Mouse (Mus musculus) frontal cortex, postnatal 25 days (tissue): ENCODE results near the gene Ryr3.

ENCODE experiments used
- DNase-seq, 2 experiments: peaks; one replicate each; pipeline ENCODE4 v3.0.0; 2022; ENCODE audit warnings: low spot score in 2 of 2

Ryr3 gene

DNA sequence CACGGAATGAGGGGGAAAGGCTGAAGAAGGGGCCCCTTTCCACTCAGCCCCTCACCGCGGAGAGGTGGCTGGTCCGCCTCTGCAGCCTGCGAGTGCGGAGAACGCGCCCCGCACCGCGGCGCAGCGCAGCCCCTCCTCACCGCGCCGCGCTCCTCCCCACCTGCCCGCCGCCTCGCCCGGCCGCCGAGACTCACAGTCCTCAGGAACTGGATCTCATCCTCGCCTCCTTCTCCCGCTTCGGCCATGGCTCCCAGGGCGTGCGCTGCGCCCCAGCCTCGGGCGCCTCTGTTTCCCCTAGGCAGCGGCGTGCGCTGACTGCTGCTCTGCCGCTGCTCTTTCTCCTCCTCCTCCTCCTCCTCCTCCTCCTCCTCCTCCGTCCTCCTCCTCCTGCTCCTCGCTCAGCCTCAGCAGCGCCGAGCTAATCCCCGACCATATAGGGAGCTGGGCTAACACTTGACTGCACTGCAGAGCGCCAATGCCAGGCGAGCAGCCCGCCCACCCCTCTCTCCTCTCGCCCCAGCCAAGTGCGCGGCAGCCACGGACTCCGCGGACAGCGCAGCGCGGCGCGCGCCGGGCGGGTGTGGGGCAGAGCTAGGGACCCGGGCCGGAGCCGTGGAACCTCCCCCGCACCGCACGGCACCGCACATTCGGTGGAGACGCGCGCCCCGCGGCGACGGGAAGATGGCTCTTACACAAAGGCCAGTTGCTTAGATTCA lies at the start of gene Ryr3:
TSS of gene Ryr3 (minus strand) at position 351 of the 716 bp plus-strand sequence.
- DNase-seq = peak; percentile 52 to 64

DNA sequence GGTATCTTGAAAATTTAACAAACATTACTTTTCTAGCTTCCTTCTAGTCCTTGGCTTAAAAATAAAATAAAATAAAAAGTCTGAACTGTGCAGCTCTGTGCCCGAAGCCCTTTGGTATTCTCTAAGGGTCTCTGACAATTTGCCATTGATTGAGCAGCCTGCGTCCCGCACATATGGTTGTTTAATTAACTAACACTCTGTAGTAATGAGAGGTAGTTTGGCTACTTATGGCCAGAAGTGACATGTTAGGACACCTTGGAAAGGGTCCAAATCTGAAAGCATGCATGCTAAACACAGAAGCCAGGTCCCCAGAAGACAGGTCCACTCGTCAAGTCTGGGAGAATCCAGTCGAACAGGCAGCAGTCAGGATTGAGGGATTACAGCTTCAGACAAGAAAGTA lies 22.0 kb upstream of the Ryr3 start:
- DNase-seq = no peak

GRCm38 (mm10) chr2:113236993-113237392 lies 20.1 kb upstream of the Ryr3 start:
- no peak for DNase-seq

- DNase-seq = no peak
These were observed 17.7 kb upstream of the Ryr3 start for GRCm38 (mm10) chr2:113234559-113234958.

- DNase-seq = no peak
These were observed 16.5 kb upstream of the Ryr3 start for GRCm38 (mm10) chr2:113233356-113233755.

DNA sequence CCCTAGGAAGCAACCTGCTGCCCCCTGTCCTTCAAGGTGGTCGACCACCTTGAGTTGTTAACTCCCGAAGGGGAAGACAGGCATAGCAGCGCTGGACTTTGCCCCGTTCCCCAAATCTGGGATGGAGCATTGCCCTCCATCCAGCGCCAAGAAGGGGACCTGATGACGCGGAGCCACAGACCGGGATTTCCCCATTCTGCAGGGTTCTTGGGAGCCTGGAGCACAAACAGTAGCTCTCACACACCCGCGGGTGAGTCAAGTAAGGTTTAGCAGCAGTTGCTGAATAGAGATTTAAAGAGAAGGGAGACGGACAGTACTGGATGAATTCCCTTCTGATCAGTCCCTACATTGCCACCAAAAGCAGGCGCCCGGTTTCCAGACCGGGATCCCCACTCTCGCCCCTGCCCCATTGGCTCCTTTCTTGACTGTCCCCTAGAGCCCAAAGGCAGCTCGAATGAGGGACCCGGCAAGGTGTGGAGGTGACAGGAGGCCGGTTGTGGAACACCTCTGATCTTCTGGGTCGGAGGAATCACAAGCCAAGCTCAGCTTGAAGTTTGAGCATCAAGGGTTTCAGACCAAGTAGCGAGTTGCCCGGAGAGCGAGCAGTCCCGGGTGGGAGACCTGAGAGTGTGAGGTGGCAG lies 671 bp downstream of the Ryr3 start:
- no peak for DNase-seq

GRCm38 (mm10) chr2:113210023-113210422 lies 6.9 kb downstream of the Ryr3 start:
- no peak for DNase-seq

GRCm38 (mm10) chr2:113209263-113209662 lies 7.6 kb downstream of the Ryr3 start:
- DNase-seq = no peak

- no peak for DNase-seq
These were observed 14.0 kb downstream of the Ryr3 start for GRCm38 (mm10) chr2:113202857-113203256.

DNA sequence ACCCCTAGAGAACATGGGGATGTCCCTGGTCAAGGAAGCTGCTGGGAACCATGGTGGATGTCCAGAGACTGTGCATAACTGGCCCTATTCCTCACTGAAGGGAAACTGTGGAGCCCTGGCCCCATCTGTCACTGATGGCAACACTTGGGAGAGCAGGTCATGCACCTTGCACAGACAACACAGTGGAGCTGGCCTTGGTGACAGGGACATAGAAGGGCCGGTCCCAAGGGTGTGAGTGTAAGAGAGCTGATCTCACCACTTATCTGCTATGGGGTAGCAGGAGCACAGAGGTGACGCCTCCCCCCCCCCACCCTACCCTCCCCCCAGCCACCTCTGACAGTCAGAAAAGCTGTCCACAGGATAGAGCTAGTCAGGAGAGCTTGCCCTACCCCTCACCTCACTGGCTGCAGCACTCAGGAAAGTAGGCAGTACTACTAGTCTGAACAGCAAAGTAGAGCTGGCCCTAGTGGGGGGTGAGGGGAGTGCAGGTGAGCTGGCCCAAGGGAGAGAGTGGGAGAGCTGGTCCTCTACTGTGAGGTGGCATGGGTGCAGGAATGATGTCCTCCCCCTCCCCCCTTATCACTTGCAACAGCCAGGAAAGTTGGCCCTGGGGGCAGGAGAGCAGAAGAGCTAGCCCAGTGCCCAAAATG lies 17.7 kb downstream of the Ryr3 start:
- no peak for DNase-seq

- no peak for DNase-seq
These were observed 29.7 kb downstream of the Ryr3 start for GRCm38 (mm10) chr2:113187158-113187557.

GRCm38 (mm10) chr2:113181701-113182100 lies 35.2 kb downstream of the Ryr3 start:
- DNase-seq = no peak

GRCm38 (mm10) chr2:113178047-113178446 lies 38.8 kb downstream of the Ryr3 start:
- DNase-seq = no peak

DNA sequence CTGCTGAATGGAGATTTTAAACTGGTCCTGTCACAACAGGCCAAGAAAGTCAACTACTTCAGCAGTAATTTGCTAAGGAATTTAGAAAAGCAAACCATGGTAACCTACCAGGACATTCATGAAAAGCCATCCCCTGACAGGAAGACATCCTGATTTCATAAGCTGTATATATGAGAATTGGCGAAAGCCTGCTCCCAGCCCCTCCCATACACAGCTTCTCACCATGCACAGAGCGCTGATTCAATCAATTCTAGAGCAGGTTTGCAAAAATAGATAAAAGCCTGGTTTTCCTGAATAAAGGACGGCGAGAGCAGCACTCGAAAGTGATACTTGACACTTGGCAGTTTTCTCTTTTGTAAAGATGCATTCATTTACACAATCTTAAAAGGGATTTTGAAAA lies 40.6 kb downstream of the Ryr3 start:
- no peak for DNase-seq

GRCm38 (mm10) chr2:113168096-113168495 lies 48.8 kb downstream of the Ryr3 start:
- no peak for DNase-seq

DNA sequence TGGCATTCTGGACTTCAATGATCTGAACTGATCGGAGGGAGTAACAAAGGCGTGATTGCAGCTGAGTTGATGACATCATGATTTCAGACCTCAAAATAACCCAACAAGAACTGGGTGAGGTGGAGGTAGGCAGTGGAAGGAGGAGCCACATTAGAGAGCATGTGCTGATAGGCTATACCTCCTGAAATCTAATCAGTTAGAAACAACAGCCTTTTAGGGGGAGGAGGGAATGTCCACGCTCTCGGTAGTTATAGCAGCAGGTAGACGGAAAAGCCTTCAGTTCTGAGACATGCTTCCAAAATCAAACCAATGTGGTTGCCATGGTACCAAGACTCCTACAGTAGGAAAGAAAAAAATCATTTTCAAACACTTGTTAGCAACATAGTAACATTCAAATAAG lies 55.4 kb downstream of the Ryr3 start:
- DNase-seq = peak in 1 of 2 experiments; percentile 10

- DNase-seq = no peak
These were observed 79.1 kb downstream of the Ryr3 start for GRCm38 (mm10) chr2:113137766-113138165.

- DNase-seq = no peak
These were observed 93.4 kb downstream of the Ryr3 start for GRCm38 (mm10) chr2:113123476-113123875.

DNA sequence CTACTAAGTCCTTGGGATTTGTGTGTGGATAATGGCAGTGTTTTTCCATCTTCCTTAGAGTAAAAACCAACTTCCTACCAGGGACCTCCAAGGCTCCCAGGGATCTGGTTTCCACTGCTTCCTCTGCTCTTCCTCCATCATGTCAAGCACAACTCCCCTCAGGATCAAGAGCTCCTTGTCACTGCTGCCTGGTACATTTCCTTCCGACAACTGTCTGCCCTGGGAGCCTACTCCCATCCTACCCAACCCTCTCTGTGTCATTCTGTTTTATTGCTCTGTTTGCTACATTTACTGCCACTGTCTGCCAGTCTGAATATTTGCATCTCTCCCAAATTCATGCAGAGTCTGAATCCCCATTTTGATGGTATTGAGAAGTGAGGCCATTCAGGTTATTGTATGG lies 97.8 kb downstream of the Ryr3 start:
- no peak for DNase-seq

DNA sequence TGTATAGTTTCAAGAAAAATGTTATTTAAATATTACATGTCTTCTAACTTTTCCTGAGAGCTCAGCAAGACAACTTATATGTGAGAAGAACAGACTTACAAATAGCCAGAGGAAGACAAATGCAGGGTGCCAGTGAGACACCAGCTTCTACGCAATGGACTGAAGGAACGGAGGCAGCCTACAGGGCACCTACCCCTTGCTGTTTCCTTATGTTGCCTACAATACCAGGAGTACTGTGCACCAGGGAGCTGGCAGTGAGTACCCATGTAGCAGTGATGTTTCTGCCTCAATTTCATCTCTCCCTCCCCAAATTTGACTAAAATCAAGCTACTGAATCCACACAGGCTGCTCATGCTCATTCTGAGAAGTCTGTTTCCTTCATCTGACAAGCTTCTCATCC lies 100.1 kb downstream of the Ryr3 start:
- DNase-seq = no peak

DNA sequence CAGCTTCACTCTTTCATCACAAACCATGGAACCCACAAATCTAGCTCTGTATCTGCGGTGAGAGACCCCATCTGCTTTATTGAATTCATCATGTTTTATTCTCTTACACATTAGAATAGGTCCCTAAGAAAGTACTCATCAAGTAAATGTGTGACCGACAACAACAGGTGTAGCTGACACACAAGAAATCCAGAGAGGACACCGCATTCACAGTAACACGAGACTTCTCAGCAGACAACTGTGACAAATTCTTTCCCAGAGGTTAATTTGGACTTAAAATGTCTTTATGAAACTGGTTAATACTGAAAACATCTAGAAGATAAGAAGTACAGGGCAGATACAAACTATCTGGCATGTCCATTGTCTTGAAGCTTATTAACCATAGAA lies 101.0 kb downstream of the Ryr3 start:
- no peak for DNase-seq

GRCm38 (mm10) chr2:113115248-113115896 lies 101.5 kb downstream of the Ryr3 start:
- no peak for DNase-seq

DNA sequence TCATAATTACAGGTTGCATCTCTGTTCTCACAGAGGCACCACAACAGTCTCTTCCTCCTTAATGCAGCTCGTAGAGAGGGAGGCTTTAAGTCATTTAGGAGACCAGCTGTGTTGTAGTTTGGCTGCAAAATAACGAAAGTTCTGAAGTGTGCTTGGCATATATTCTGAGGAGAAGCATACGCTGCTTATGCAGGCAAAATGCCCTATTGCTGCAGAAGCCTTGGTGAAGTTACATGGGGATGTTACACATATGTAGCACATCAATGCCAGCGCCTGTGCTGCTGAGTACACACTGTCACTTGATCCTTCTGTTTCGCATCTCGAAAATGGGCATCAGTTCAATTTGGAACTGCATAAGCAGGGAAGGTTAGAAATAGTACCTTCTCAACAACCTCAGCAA lies 112.3 kb downstream of the Ryr3 start:
- peak in 1 of 2 experiments; percentile 6 for DNase-seq
